Mouse (Mus musculus) forebrain, embryonic 11.5 days (tissue): ENCODE measurements at regions not wholly inside any gene's neighbourhood (a gene's known extent, or its start where the extent isn't known, plus 50 kb on each side); places are given as distances from the start of the nearest gene placed in this dataset.

Source experiments
- ATAC-seq: fragments of 200-750 bp; cut with Nextera tagmentation; replicated peaks from 2 replicates; pipeline ENCODE4 v1.8.0; 2017; ENCODE audit warnings: moderate TSS enrichment; ENCODE audit not compliant: low FRiP score
- DNase-seq: peaks from one replicate; pipeline ENCODE4 v3.0.0-alpha.2; 2017; ENCODE audit warnings: low spot score
- H3K27ac ChIP-seq: fragments of 300-500 bp; sonication (generic); 2 replicates; pipeline ENCODE4 v1.5.1; 2014; ENCODE audit warnings: low read depth, low read length
- H3K27me3 ChIP-seq: fragments of 300-500 bp; sonication (generic); 2 replicates; pipeline ENCODE4 v1.6.1; 2014; ENCODE audit warnings: mild to moderate bottlenecking, low read length, mixed read lengths; ENCODE audit not compliant: control insufficient read depth, insufficient read depth
- H3K36me3 ChIP-seq: fragments of 300-500 bp; sonication (generic); 2 replicates; pipeline ENCODE4 v1.6.1; 2014; ENCODE audit warnings: mild to moderate bottlenecking, low read length, moderate library complexity, mixed read lengths; ENCODE audit not compliant: control insufficient read depth, insufficient read depth
- H3K4me1 ChIP-seq: fragments of 300-500 bp; sonication (generic); replicated peaks from 2 replicates; pipeline ENCODE4 v1.6.1; 2014; ENCODE audit warnings: low read length, mixed read lengths; ENCODE audit not compliant: control insufficient read depth, insufficient read depth
- H3K4me2 ChIP-seq: fragments of 300-500 bp; sonication (generic); 2 replicates; pipeline ENCODE4 v1.6.1; 2014; ENCODE audit warnings: low read depth, mild to moderate bottlenecking, low read length, moderate library complexity, mixed read lengths; ENCODE audit not compliant: severe bottlenecking
- H3K4me3 ChIP-seq: fragments of 300-500 bp; sonication (generic); 2 replicates; pipeline ENCODE4 v1.5.1; 2014; ENCODE audit warnings: low read depth, low read length
- H3K9ac ChIP-seq: fragments of 300-500 bp; sonication (generic); 2 replicates; pipeline ENCODE4 v1.6.1; 2014; ENCODE audit warnings: low read length
- H3K9me3 ChIP-seq: fragments of 300-500 bp; sonication (generic); 2 replicates; pipeline ENCODE4 v1.6.1; 2016; ENCODE audit warnings: low read length, mixed read lengths; ENCODE audit not compliant: control insufficient read depth
- WGBS: fragments of 180-500 bp; shearing (Covaris S2); extraction: QIAGEN DNeasy Blood & Tissue Kit; methylation state at CpG from one replicate; pipeline ENCODE4 v1.1.7; 2014; 5-methylcytosine and 5-hydroxymethylcytosine counted together

DNA sequence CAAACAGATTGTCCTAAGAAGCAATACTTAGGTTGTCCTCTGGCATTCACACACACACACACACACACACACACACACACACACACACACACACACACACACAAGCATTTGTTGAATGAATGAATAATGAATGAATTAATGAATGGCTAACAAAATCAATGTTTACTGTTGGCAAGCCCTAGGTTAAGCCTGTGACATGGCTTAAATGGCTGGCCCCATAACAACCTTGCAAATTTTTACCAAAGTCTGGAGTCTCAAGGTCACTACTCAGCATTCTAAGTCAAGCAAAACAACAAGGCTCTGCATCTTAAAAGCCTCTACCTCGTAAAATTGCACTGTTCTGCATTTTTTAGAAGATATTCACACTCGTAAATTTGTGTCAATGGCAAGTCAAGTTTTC, 357.1 kb downstream of the Cdk5rap2 start:
- ATAC-seq, result no peak
- WGBS, result 86% methylated on average over 2 of the region's 2 CpGs
- Histone ChIP-seq H3K36me3 (no peaks in the 10 kb centered on the region), H3K4me1 (no peaks in the 10 kb centered on the region), H3K9ac (no peak overlapping the region), H3K4me3 (no peak overlapping the region), H3K9me3 (no peaks in the 10 kb centered on the region), H3K27me3 (no peaks in the 10 kb centered on the region), H3K27ac (no peak overlapping the region), H3K4me2 (no peak overlapping the region)
- DNase-seq, result no peak

DNA sequence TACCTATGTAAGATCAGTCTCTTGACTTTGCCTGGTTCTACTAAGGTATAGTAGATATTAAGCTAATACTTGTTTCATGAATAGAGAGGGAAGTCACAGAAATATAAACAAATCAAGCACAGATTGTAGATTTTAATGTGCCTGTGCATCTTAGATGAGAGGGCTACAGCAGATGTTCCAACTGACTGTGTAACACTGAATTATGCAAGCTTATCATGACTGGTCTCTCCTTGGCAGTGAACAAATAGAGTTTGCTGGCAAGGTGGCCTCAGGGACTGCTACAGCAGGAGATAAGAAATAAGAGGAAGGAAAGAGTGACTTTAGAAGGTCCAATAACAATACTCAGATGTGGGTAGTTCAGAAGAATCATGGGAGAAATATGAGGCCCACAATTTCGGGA, 372.0 kb downstream of the Cdk5rap2 start:
- no peak overlapping the region for H3K4me2 ChIP-seq
- WGBS, result 80% methylated on average over 1 of the region's 1 CpGs
- H3K27me3 ChIP-seq, result no peaks in the 10 kb centered on the region
- no peak overlapping the region for H3K27ac ChIP-seq
- no peak for DNase-seq
- no peaks in the 10 kb centered on the region for H3K4me1 ChIP-seq
- H3K9ac ChIP-seq, result no peak overlapping the region
- H3K36me3 ChIP-seq, result no peaks in the 10 kb centered on the region
- no peaks in the 10 kb centered on the region for H3K9me3 ChIP-seq
- no peak overlapping the region for H3K4me3 ChIP-seq
- no peak for ATAC-seq

DNA sequence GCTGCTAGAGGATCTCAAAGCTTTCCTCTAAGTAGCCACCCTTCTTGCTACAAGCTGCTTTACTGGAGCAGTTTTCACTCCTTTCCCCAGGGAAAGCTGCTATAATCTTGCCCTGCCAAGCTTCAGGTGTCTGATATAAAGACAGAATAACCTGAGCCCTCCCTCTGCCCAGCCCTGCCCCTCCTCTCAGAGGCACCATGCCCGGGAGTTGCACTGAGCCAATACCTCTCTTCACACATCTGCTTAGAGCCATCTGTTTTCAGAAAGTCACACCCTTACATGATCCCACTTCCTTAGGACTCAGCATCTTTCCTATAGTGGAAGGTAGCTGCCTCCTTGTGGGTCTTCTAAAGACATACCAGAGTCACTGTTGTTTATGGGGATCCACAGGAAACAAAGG, 374.3 kb downstream of the Cdk5rap2 start:
- 63% methylated on average over 1 of the region's 1 CpGs for WGBS
- Histone ChIP-seq H3K27ac (no peak overlapping the region), H3K9me3 (no peaks in the 10 kb centered on the region), H3K27me3 (no peaks in the 10 kb centered on the region), H3K36me3 (no peaks in the 10 kb centered on the region), H3K9ac (no peak overlapping the region), H3K4me1 (no peaks in the 10 kb centered on the region), H3K4me3 (no peak overlapping the region), H3K4me2 (no peak overlapping the region)
- ATAC-seq (no peak), DNase-seq (no peak)

DNA sequence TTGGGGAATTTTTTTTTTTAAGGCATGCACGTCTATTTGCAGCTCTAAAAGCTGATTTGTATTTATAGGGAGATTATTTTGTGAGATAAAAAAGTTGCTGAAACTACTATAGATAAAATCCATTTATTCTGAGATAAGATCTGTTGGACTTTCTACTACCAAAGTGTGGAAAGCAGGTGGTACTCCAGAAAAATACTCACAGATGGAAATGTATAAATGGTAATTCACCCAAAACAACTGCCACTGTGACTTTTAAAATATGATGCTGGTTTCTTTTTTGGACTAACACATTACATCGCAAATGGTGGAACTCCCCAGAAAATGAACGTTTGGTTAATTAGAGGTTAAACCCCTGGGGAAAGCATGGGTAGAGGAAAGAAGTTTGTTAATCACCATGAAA, 377.7 kb downstream of the Cdk5rap2 start:
- no peak overlapping the region for H3K9ac ChIP-seq
- H3K4me2 ChIP-seq, result no peak overlapping the region
- no peaks in the 10 kb centered on the region for H3K27me3 ChIP-seq
- no peak overlapping the region for H3K27ac ChIP-seq
- WGBS, result 77% methylated on average over 3 of the region's 3 CpGs
- no peaks in the 10 kb centered on the region for H3K9me3 ChIP-seq
- ATAC-seq, result no peak
- H3K4me1 ChIP-seq, result no peaks in the 10 kb centered on the region
- H3K36me3 ChIP-seq, result no peaks in the 10 kb centered on the region
- H3K4me3 ChIP-seq, result no peak overlapping the region
- no peak for DNase-seq

DNA sequence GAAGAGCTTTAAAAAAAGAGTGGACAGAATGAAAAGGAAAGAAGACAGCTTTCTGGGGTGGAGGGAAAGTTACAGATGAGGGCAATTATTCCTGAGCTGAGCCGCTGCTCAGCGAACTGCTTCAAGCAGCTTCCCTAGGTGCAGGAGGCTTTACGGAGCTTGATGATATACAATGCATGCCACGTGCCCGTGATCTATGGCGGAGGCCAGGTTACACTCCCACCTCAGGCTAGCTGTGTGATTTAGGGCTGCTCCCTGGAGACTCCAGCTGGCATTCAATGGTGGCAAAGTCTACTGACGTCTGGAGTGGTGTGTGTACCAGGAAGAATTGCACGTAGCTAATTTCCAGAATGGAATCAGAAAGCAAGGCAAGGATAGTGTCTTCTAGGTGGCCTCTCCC, 383.4 kb downstream of the Cdk5rap2 start:
- no peak overlapping the region for H3K27ac ChIP-seq
- H3K36me3 ChIP-seq, result no peaks in the 10 kb centered on the region
- no peak overlapping the region for H3K4me3 ChIP-seq
- ATAC-seq, result no peak
- H3K27me3 ChIP-seq, result no peaks in the 10 kb centered on the region
- H3K4me1 ChIP-seq, result no peaks in the 10 kb centered on the region
- 84% methylated on average over 8 of the region's 8 CpGs for WGBS
- DNase-seq, result no peak
- H3K9ac ChIP-seq, result no peak overlapping the region
- no peak overlapping the region for H3K4me2 ChIP-seq
- no peaks in the 10 kb centered on the region for H3K9me3 ChIP-seq

DNA sequence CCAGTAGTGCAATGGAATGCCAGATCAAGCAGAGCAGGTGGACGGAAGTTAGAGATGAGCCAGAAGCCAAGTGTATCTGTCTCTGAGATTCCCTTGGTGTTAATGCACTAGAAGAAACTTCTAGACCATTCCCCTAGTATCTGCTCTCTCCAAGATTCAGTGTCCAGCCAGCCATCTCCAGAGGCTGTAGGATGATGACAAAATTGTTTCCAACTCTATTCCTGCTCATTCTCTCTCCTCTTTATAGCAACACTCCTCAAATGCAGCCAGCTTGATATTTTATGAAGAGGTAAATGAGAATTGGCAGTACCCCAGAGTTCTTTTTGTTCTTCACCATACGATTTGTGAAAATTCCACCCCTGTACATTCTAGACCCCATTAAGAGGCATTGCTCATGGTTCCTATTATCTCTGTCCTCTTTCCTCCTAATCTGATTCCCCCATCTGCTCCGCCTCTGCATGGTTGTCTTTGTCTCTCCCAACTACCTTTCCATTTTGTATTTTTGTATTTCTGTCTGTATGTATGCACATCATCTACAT, 385.3 kb downstream of the Cdk5rap2 start:
- H3K4me3 ChIP-seq, result no peak overlapping the region
- DNase-seq (no peak), ATAC-seq (no peak)
- H3K9ac ChIP-seq, result no peak overlapping the region
- 93% methylated on average over 3 of the region's 3 CpGs for WGBS
- no peaks in the 10 kb centered on the region for H3K9me3 ChIP-seq
- H3K4me2 ChIP-seq, result no peak overlapping the region
- no peak overlapping the region for H3K27ac ChIP-seq
- H3K4me1 ChIP-seq, result no peaks in the 10 kb centered on the region
- H3K36me3 ChIP-seq, result no peaks in the 10 kb centered on the region
- H3K27me3 ChIP-seq, result no peaks in the 10 kb centered on the region

DNA sequence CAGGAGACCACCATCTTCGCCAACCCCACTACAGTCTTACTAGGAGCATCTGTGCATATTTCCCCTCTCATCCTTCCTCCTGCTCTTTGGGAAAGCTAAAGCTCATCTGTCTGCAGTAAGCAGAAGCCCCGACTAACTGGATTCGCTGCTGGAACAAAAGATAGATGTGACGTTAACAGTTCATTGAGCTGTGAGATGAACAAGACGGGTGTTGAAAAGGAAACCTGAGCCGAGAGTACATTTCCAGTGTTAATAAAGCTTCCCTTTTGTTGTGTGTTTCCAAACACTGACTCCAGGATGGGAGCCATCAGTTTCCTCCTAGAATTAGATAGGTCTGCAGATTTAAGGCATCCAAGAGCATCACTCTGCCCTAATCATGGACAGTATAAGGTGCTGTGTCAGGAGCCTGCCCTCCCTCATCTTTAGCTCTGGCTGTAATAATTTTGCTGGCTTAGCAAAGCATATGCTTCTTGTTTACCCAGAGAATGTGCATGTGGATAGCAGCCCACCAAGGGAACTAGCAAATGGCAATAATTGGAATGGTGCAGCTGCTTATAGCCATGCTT, 389.3 kb downstream of the Cdk5rap2 start:
- 45% methylated on average over 6 of the region's 6 CpGs for WGBS
- DNase-seq (no peak), ATAC-seq (no peak)
- Histone ChIP-seq H3K36me3 (no peaks in the 10 kb centered on the region), H3K27ac (no peak overlapping the region), H3K9me3 (no peaks in the 10 kb centered on the region), H3K9ac (no peak overlapping the region), H3K27me3 (no peaks in the 10 kb centered on the region), H3K4me2 (no peak overlapping the region), H3K4me1 (no peaks in the 10 kb centered on the region), H3K4me3 (no peak overlapping the region)

DNA sequence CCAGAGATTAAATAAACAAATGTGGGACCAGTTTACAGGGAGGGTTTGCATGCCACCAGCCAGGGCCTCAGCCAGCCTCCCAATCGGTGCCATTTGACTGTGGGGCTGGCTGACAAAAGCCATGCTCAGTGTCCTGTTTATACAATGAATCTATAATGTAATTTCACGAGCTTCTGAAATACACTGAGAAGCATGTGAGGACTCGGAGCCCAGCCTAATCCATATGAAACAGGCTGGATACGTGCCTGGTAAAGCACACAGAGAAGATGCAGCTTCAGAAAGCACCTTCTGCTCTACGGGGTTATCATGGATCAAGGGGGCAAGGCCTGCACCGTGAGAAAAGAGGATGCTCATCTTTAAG, 398.0 kb downstream of the Cdk5rap2 start:
- no peaks in the 10 kb centered on the region for H3K9me3 ChIP-seq
- 54% methylated on average over 6 of the region's 6 CpGs for WGBS
- no peak overlapping the region for H3K9ac ChIP-seq
- H3K27ac ChIP-seq, result no peak overlapping the region
- no peaks in the 10 kb centered on the region for H3K27me3 ChIP-seq
- H3K36me3 ChIP-seq, result no peaks in the 10 kb centered on the region
- DNase-seq, result no peak
- no peak overlapping the region for H3K4me3 ChIP-seq
- no peaks in the 10 kb centered on the region for H3K4me1 ChIP-seq
- H3K4me2 ChIP-seq, result no peak overlapping the region
- ATAC-seq, result no peak

DNA sequence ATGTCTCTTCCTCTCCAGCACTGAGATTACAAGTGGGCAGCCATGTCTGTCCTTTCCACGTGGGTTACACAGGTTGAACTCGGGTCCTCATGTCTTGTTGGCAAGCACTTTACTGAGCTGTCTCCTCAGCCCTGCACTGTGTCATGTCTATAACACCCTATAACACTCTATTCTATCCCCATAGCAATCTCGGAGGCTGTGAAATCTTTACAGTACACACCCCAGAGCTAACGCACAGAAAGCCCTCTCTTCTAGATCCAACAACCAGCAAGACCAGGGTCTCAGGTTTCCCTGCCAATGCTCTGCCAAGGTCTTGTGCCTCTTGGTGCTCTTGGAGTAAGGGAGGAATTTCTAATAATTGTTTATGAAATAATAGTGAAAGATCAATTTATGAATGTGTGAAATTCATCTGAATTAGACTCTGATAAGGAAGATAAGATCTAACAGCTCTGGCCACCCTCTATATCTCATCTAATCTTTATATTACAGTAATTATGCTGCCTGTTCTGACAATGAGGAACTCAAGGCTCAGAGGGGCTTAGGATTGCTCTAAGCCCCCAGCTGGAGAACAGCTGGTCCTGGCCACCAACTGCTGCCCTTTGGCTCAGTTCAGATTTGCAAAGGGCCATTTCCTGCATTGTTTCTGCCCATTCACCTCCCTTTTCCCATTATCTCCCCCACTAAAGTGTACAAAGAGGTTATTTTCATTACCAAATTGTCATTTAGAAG, 398.6 kb downstream of the Cdk5rap2 start:
- H3K27me3 ChIP-seq, result no peaks in the 10 kb centered on the region
- WGBS, result 81% methylated on average over 4 of the region's 4 CpGs
- no peaks in the 10 kb centered on the region for H3K36me3 ChIP-seq
- no peaks in the 10 kb centered on the region for H3K9me3 ChIP-seq
- no peak overlapping the region for H3K4me3 ChIP-seq
- no peak overlapping the region for H3K4me2 ChIP-seq
- no peak overlapping the region for H3K27ac ChIP-seq
- DNase-seq (no peak), ATAC-seq (no peak)
- H3K9ac ChIP-seq, result no peak overlapping the region
- H3K4me1 ChIP-seq, result no peaks in the 10 kb centered on the region
